18 mouse cellular contexts compared by ENCODE assay signal in genomic region chr6:100338291-100338690, GRCm38 (mm10).
"Had no signal": no experiment of that assay in that cellular context is flagged by ENCODE, and none has a peak within 500 bp of the region (broad histone marks: within the 10 kb centered on the region; RNA-seq: fewer than 3 reads in every experiment).

No protein-coding gene starts in this region.

- ATAC-seq: liver, embryonic 12.5 days; liver, postnatal 0 days; lung, postnatal 0 days; midbrain, embryonic 13.5 days; midbrain, embryonic 15.5 days; midbrain, embryonic 16.5 days had no signal

- DNase-seq: left cerebral cortex, postnatal 4 days; liver; liver, embryonic 13.5 days; liver, postnatal 0 days; lung, adult 18-20 months; lung, adult 2 months; lung, embryonic 14.5 days; lung, postnatal 10 days; lung, postnatal 14 days; lung, postnatal 36 days; lung, postnatal 4 days; midbrain, embryonic 14.5 days had no signal

- H3K27me3 ChIP-seq: lung, embryonic 15.5 days had no signal
